Mouse (Mus musculus): ENCODE data around the gene Tm9sf1. TPM values are rescaled to one million over a fixed set of nuclear protein-coding genes. Genes with fewer than 3 reads are reported as not detected.

Gene Tm9sf1
- polyA plus RNA-seq, 1 experiment: 22.7 TPM

DNA sequence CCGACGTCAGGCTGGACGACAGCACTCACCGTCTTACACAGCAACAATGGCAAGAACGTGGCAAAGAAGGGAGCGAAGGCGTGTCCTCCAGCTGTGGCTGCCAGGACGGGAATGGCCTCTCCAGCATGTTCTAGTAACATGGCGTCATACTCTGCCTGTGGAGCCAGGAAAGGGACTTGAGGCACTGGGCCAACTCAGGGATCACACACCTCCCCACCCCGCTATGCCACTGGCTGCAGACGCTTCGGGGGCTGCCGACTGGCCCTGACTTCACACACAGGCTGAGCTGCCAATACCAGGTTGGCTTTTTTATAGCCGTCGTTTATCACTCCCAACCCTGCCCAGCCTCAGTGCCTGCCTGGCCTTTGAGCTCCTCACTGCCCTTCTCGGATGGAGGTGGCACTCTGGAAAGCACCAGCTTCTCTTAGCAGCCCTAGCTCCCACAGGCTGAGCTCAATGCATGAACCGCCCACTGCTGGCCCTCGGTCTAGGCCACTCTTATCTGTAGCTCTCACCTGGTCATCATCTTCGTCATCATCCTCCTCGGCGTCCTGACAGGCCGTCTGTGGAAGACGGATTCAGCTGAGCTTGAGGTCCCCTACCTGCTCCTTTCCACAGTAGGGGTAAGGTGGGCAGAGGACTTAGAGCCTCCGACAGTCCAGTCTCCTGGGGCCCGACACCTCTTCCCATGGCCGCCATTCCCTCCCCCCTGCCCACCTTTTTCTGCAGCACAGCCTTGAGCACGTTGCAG lies 15.4 kb downstream of the Tm9sf1 start:
- H3K4me3 ChIP-seq (ENCODE audit: low read depth, low read length): no peak overlapping the region
- TF ChIP-seq EP300 (IDR thresholded peaks at IDR 0.05; ENCODE audit: insufficient read depth, low read depth, low read length) (no peak), CTCF (IDR thresholded peaks at IDR 0.05; ENCODE audit: low read depth, low read length) (no peak), POLR2A (IDR thresholded peaks at IDR 0.05; ENCODE audit: insufficient read depth, low read length) (no peak)
- H3K36me3 ChIP-seq (ENCODE audit: control insufficient read depth, insufficient read depth, low read length, poor library complexity, severe bottlenecking): peaks cover 34% of the 10 kb centered on the region
- H3K4me1 ChIP-seq (ENCODE audit: control insufficient read depth, insufficient read depth, low read length): no peaks in the 10 kb centered on the region
- no peaks in the 10 kb centered on the region for H3K9me3 ChIP-seq (replicated peaks; ENCODE audit: control insufficient read depth, insufficient read depth, low read length, poor library complexity, severe bottlenecking)
- H3K27me3 ChIP-seq (ENCODE audit: control insufficient read depth, insufficient read depth, low read length, poor library complexity, severe bottlenecking): no peaks in the 10 kb centered on the region
- H3K9ac ChIP-seq (ENCODE audit: low read depth, poor library complexity, severe bottlenecking): no peak overlapping the region
- H3K27ac ChIP-seq (ENCODE audit: insufficient read depth, low read length): no peak overlapping the region

DNA sequence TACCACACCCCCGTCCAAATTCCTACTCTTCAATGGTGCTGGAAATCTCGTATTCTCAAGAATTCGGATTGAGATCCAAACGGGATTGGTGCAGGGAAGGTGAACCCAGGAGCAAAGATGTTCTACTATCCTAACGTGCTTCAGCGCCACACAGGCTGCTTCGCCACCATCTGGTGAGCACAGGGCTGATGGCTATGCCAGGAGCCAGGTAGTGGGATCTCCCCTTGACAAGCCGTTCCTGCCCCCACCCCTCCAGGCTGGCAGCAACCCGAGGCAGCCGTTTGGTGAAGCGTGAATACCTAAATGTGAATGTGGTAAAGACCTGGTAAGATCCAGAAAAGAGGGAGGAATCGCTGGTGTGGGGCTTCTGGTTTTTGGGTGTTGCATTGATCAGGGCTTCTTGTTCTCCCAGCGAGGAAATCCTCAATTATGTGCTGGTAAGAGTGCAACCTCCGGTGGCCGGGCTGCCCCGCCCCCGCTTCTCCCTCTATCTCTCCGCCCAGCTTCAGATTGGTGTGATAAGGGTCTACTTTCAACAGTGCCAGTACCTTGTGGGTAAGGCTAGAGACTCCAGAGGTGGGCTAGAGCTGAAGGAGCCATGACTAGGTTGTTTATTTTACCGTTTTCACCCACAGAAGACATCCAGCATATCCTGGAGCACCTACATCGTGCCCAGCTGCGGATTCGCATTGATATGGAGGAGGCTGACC lies 25.0 kb downstream of the Tm9sf1 start:
- Histone ChIP-seq H3K27me3 (ENCODE audit: control insufficient read depth, insufficient read depth, low read length, poor library complexity, severe bottlenecking) (no peaks in the 10 kb centered on the region), H3K36me3 (ENCODE audit: control insufficient read depth, insufficient read depth, low read length, poor library complexity, severe bottlenecking) (no peaks in the 10 kb centered on the region), H3K4me3 (ENCODE audit: low read depth, low read length) (peak overlapping the region; percentile 28), H3K27ac (ENCODE audit: insufficient read depth, low read length) (no peak overlapping the region), H3K9ac (ENCODE audit: low read depth, poor library complexity, severe bottlenecking) (peak overlapping the region; percentile 52), H3K9me3 (replicated peaks; ENCODE audit: control insufficient read depth, insufficient read depth, low read length, poor library complexity, severe bottlenecking) (no peaks in the 10 kb centered on the region), H3K4me1 (ENCODE audit: control insufficient read depth, insufficient read depth, low read length) (peaks cover 5% of the 10 kb centered on the region)
- TF ChIP-seq EP300 (IDR thresholded peaks at IDR 0.05; ENCODE audit: insufficient read depth, low read depth, low read length) (no peak), CTCF (IDR thresholded peaks at IDR 0.05; ENCODE audit: low read depth, low read length) (no peak), POLR2A (IDR thresholded peaks at IDR 0.05; ENCODE audit: insufficient read depth, low read length) (no peak)

DNA sequence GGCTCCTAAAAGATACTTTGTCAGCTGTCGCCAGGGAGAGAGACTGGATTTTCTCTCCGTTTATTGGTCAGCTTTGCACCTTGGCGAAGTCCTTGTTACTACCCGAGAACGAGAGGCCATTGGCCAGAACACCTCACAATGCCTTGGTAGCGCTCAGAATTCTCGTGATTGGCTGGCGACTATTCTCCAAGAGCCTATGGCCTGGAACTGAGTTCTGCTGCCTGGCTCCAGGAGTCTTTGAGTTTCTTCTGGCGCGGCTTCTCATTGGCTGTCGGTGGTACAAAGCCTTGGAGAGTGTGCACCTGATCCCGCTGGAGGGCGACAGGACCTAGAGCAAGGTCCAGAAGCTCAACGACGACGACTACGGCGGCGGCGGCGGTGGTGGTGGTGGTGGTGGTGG lies 25.8 kb downstream of the Tm9sf1 start, which contains the start of gene Rec8:
Gene Rec8 (plus strand): TSS at position 216 of the 400 bp plus-strand sequence.
- no peaks in the 10 kb centered on the region for H3K27me3 ChIP-seq (ENCODE audit: control insufficient read depth, insufficient read depth, low read length, poor library complexity, severe bottlenecking)
- H3K4me1 ChIP-seq (ENCODE audit: control insufficient read depth, insufficient read depth, low read length): peaks cover 3% of the 10 kb centered on the region
- peak within 1 kb of the TSS; percentile 52 for H3K9ac ChIP-seq (ENCODE audit: low read depth, poor library complexity, severe bottlenecking)
- H3K36me3 ChIP-seq (ENCODE audit: control insufficient read depth, insufficient read depth, low read length, poor library complexity, severe bottlenecking): no peaks in the 10 kb centered on the region
- peak; percentile 33 for TF ChIP-seq CTCF (IDR thresholded peaks at IDR 0.05; ENCODE audit: low read depth, low read length)
- TF ChIP-seq POLR2A (IDR thresholded peaks at IDR 0.05; ENCODE audit: insufficient read depth, low read length): no peak
- H3K9me3 ChIP-seq (replicated peaks; ENCODE audit: control insufficient read depth, insufficient read depth, low read length, poor library complexity, severe bottlenecking): no peaks in the 10 kb centered on the region
- H3K4me3 ChIP-seq (ENCODE audit: low read depth, low read length): peak within 1 kb of the TSS; percentile 28
- H3K27ac ChIP-seq (ENCODE audit: insufficient read depth, low read length): peak within 1 kb of the TSS; percentile 67

DNA sequence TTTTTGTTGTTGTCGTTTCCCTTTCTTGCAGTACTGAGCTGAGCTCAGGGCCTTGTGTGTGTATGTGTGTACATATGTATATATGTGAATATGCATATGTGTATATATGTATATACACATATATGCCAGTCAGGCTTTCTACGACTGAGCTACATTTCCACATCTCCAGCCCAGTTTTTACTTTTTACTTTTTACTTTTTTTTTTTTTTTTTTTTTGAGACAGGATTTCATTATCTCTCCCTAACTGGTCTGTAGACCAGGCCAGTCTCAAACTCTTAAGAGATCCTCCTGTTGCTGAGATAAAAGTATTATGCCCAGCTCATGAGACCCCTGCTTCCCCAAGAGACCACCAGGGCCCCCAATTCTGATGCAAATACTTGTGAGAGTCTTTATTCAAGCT lies 26.8 kb downstream of the Tm9sf1 start:
- Histone ChIP-seq H3K27me3 (ENCODE audit: control insufficient read depth, insufficient read depth, low read length, poor library complexity, severe bottlenecking) (no peaks in the 10 kb centered on the region), H3K9ac (ENCODE audit: low read depth, poor library complexity, severe bottlenecking) (no peak overlapping the region), H3K4me1 (ENCODE audit: control insufficient read depth, insufficient read depth, low read length) (no peaks in the 10 kb centered on the region), H3K4me3 (ENCODE audit: low read depth, low read length) (no peak overlapping the region), H3K36me3 (ENCODE audit: control insufficient read depth, insufficient read depth, low read length, poor library complexity, severe bottlenecking) (no peaks in the 10 kb centered on the region), H3K27ac (ENCODE audit: insufficient read depth, low read length) (peak overlapping the region; percentile 67), H3K9me3 (replicated peaks; ENCODE audit: control insufficient read depth, insufficient read depth, low read length, poor library complexity, severe bottlenecking) (no peaks in the 10 kb centered on the region)
- TF ChIP-seq CTCF (IDR thresholded peaks at IDR 0.05; ENCODE audit: low read depth, low read length): no peak
- TF ChIP-seq EP300 (IDR thresholded peaks at IDR 0.05; ENCODE audit: insufficient read depth, low read depth, low read length): no peak
- TF ChIP-seq POLR2A (IDR thresholded peaks at IDR 0.05; ENCODE audit: insufficient read depth, low read length): no peak

DNA sequence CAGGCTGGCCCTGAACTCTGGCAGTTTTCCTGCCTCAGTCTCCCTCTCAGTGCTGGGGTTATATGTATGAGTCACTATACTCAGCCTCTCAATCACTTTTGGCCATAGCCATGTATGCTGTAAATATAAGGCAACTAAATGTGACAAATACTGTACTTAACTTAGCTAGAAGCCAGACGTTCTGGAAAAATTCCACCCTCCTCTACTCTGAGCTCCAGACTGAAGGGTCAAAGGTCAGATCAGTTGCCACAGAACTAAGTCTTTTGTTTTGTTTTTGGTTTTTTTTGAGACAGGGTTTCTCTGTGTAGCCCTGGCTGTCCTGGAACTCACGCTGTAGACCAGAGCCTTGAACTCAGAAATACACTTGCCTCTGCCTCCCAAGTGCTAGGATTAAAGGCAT lies 27.7 kb downstream of the Tm9sf1 start:
- Histone ChIP-seq H3K4me1 (ENCODE audit: control insufficient read depth, insufficient read depth, low read length) (no peaks in the 10 kb centered on the region), H3K4me3 (ENCODE audit: low read depth, low read length) (no peak overlapping the region), H3K27ac (ENCODE audit: insufficient read depth, low read length) (no peak overlapping the region), H3K27me3 (ENCODE audit: control insufficient read depth, insufficient read depth, low read length, poor library complexity, severe bottlenecking) (no peaks in the 10 kb centered on the region), H3K9ac (ENCODE audit: low read depth, poor library complexity, severe bottlenecking) (no peak overlapping the region), H3K9me3 (replicated peaks; ENCODE audit: control insufficient read depth, insufficient read depth, low read length, poor library complexity, severe bottlenecking) (no peaks in the 10 kb centered on the region), H3K36me3 (ENCODE audit: control insufficient read depth, insufficient read depth, low read length, poor library complexity, severe bottlenecking) (no peaks in the 10 kb centered on the region)
- no peak for TF ChIP-seq EP300 (IDR thresholded peaks at IDR 0.05; ENCODE audit: insufficient read depth, low read depth, low read length)
- TF ChIP-seq CTCF (IDR thresholded peaks at IDR 0.05; ENCODE audit: low read depth, low read length): no peak
- no peak for TF ChIP-seq POLR2A (IDR thresholded peaks at IDR 0.05; ENCODE audit: insufficient read depth, low read length)
